Mouse (Mus musculus) stomach, postnatal 0 days (tissue): ENCODE measurements at regions not wholly inside any gene's neighbourhood (a gene's known extent, or its start where the extent isn't known, plus 50 kb on each side); places are given as distances from the start of the nearest gene placed in this dataset.

Source experiments
- CTCF ChIP-seq: IDR thresholded peaks from 2 replicates; pipeline ENCODE4 v1.5.1; 2016; ENCODE audit warnings: antibody characterized with exemption, low read depth, mild to moderate bottlenecking, moderate library complexity
- EP300 ChIP-seq: optimal IDR thresholded peaks from 2 replicates; pipeline ENCODE3; 2016; ENCODE audit warnings: antibody characterized with exemption

GRCm38 (mm10) chr4:135049924-135050323 lies 70.5 kb upstream of the Runx3 start:
- no peak for TF ChIP-seq CTCF
- TF ChIP-seq EP300, result no peak
